Mouse (Mus musculus): ENCODE measurements at regions not wholly inside any gene's neighbourhood (a gene's known extent, or its start where the extent isn't known, plus 50 kb on each side); places are given as distances from the start of the nearest gene placed in this dataset.
A peak's percentile ranks its signal among the peaks of the same experiment; 100 is the strongest.

DNA sequence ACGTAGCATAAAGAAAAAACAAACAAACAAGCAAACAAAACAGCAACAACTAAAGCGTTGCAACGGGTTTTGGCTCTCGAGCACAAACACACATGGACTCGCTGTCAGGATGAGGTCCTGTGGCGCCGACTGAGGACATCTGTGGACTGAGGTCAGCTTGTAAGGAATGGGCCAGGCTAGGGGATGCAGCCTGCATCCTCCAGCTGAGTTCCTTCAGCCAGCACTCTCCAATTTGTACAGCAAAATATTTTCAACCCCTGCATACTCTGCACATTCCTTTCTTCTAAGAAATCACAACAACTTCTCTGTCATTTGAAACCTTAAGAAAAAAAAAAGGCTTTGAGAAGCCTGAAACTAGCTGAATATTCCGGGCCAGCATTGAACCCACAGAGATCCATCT lies 78.5 kb upstream of the Krr1 start:
- peak; percentile 16 for DNase-seq

DNA sequence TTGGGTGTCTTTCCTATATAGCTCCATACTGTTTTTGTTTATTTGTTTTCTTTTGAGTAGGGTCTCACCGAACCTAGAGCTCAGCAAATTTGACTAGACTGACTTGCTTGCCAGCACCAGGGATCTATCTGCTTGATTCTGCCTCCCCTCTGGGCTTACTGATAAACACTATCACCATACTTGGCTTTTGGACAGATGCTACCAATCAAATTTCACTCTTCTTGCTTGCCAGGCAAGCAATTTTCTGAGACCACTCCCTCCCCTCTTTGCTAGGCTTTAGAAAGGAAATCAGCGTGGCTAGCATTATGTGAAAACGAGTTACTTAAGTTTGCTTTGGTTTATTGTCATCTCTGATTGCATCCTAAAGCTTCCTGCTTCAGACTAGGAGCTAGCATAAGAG lies 75.1 kb upstream of the Krr1 start:
- DNase-seq = no peak

DNA sequence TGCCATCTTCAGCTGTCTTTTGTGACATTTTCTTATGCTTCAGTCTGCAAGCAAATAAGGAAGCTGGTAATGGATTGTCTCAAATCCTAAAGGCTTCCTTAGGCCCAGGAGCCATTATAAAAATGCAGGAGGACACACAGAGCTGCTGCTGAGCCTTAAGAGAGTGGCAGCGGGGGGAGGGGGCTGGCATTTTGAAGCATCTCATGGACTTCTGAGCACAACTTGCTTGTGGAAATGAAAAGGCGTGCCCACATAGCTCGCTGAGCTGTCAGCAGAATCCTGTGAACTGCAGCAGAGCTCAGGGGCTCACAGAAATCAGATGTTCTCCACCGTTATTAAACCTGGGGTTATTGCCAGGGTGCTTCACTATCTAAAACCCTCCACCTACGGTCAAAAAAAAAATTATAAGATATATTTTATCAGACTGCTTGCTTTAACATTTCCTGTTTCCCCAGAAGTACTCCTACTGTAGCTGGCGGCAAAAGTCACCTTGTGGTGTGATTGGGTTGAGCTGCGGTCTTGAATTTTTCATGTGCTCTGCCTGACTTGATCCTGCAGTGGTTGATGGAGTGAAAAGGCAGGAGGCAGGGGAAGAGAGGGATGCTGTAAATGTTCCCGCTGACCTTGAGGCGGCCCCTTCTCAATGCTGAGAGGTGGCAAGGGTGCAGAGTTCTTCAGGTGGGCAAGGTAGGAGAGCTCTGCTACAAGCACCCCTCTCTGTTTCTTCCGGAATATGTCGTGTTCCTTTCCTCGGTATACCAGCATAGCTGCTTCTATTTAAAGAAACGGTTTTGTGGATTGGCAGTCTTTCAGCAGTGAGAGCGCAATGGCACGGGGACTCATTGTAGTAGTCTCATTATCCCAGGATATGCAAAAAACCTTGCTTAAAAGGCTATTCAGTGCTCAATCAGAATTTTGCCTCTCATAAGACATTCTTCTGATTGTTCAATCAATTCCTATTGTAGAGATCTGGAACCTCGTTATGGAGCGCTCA lies 71.4 kb upstream of the Krr1 start:
- DNase-seq = no peak

DNA sequence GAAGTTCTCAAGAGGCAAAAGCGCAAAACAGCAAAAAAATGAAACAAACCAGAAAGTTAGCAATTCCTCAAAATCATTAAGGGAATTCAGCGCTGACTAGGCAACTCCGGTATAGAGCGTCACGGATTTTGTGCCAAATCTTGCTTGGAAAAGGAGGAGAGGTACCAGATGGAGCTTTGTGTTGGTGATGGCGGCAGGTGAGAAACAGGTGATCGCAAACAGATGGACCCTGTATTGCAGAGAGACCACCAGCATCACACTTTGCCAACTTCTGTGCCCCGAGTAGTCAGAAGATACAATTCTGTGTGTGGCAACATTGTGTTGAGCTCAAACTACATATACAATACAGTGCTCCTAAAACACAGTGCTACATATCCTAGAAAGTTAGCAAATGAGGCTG lies 68.5 kb upstream of the Krr1 start:
- DNase-seq = no peak

DNA sequence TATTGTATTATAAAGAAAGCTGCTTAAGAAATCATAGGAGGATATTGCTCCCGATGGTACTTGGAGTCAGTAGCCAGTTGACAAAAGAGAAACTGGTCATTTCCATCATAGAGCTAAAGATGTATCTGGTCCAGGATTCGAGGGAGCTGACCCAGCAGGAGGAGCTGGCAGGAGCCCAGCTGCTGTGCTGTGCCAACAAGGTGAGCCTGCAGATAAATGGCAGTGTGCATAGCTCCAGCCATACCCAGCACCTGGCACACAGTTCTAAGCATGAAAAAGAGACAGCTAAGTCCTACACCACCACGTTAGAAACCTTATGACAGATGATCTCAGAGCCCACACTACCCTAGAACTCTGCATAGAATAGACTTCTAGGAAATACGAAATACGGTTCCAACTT lies 64.6 kb upstream of the Krr1 start:
- no peak for DNase-seq

DNA sequence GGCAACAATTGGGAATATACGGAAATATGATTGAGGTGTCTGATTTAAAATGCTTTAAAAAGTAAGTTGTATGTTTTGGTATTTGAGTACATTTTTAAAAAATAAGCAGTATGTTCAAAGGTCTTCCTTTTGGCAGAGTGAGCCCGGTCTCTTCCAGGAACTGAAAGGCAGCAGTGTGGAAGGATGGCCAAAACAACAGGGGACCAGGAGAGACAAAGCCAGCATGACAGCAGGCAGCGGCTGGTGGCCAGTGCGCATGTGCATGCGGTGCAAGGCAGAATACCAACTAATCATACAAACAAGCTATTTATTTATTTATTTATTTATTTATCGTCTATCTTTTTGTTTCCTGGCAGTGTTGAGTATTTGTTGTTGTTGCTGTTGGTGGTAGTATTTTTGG lies 59.9 kb upstream of the Krr1 start:
- no peak for DNase-seq

DNA sequence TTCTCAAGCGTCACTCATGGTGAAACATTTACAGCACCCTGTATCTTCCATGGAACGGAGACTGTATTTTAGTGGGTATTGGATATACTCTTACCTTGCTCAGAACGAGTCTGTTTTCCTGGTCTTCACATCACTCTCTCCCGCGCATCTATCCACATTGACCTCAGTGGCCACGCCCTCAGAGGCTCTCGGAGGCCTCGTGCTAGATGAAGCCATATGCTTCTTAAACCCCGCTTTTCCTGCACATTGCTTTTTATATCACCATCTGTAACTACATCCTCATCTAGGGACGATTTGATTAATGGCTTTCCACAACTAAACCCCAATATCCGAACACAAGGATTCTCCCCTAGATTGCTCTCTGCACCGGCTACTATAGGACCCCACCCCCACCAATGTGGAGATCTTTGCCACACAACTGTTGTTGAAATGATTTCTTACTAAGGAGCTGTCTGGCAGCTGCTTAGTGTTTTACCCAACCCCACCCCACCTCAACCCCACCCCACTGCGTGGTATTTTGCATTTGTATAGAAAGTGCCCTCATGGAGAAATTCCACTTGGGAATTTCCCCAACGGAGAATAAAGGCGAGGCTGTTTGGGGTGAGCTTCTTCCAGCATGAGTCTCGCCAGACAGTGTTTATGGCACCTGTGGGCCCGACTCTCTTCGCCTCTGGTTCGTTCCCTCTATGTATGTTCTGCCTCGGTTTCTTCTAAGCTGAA lies 59.2 kb upstream of the Krr1 start:
- DNase-seq = no peak

DNA sequence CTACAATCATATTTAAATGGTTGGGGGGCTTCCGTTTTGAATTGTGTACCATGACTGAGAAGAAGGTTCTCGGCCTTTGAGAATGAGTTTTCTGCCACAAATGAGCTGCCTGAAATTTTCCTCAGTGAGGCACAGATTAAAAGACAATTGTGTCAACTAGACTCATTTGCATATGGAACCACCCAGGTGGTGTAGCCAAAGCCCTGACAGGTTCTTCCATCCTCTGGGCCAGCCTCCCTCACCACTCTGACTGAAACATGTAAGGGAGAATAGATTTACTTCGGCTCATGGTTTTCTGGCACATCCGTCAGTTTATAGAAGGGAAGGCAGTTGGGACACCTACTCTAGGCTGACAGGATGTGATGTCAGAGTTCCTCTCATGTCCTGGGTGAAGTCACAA lies 58.2 kb upstream of the Krr1 start:
- no peak for DNase-seq

DNA sequence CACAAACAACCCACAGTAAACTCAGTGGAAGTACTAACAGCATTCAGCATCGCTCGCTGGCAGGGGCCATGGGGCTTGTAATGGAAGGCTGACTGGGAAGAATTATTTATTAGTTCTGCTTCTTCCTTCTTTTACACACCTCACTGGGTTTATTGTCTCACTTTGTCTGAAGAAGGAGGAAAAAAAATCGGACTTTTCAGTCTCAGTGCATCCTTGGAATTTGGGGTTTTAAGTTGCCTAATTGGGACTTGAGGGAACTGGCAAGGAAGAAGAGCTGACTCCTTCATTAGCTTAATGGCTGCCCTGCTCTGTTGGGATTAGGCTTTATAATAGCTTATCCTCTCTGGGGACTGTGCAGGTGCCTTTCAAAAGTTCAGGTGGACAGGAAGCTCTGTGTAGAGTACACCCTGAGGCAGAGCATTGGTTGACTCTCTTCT lies 54.4 kb upstream of the Krr1 start:
- DNase-seq = no peak

DNA sequence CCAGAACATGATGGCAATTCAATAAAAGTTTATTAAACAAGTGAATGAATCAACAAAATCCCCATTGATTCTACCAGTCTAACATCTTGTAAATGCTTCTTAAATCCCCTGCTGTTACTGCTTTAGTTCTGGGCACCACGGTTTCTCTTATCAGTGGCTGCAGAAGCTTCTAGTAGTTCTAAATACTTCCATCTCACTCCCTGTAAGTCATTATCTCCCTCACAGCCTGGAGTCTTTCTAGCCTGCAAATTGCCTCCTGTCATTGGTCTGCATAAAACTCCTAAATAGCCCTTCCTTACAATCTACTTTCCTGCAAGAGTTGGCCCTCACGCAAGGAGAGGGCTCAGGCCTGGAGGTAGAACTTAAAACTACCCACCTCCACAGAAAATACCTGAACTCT lies 53.0 kb upstream of the Krr1 start:
- no peak for DNase-seq

DNA sequence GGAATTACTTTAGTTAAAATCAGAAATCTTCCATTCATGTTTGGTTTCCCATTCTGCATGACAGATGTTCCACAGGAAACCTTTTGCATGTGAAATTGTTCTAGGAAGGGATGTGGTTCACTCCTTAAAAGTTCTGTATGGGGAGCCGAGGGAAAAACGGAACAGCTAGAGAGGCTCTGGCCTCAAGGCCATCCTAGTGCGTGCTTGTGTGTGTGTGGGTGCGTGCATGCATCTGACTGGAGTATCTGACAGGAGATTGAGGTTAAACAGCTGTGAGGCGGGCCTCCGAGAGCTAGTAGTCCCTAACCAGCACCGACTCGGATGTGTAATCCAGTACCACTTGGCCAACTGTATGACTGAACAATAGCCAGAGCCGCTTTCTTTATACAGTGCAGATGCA lies 51.0 kb upstream of the Krr1 start:
- DNase-seq = no peak

Measured in kidney, adult 18-20 months (tissue).